In genomic region chr11:44962746-44963440, GRCm38 (mm10) we compare ENCODE assay signal across 14 mouse cellular contexts.
"Had no signal": no experiment of that assay in that cellular context is flagged by ENCODE, and none has a peak within 500 bp of the region (broad histone marks: within the 10 kb centered on the region; RNA-seq: fewer than 3 reads in every experiment).

No protein-coding gene starts in this region.

- DNase-seq: kidney, postnatal 14 days; kidney, postnatal 4 days; liver, embryonic 13.5 days; lung, adult 2 months; lung, postnatal 14 days; lung, postnatal 4 days; midbrain, embryonic 14.5 days; right cerebral cortex, adult 18-20 months; right cerebral cortex, postnatal 14 days; right cerebral cortex, postnatal 4 days; thymus, postnatal 25 days had no signal

- H3K27ac ChIP-seq: limb, embryonic 10.5 days; limb, embryonic 13.5 days; liver, embryonic 13.5 days; stomach, embryonic 15.5 days had no signal

- H3K4me3 ChIP-seq: limb, embryonic 10.5 days; limb, embryonic 13.5 days; liver, embryonic 13.5 days; stomach, embryonic 15.5 days had no signal

- H3K4me1 ChIP-seq: limb, embryonic 10.5 days; liver, embryonic 13.5 days; stomach, embryonic 15.5 days had no signal
